Mouse (Mus musculus): ENCODE results near the gene Anks1b. TPM values are rescaled to one million over a fixed set of nuclear protein-coding genes. Genes with fewer than 3 reads are reported as not detected.
"Not testable (repeated sequence)": the region's sequence is repeated elsewhere in the genome, so short reads cannot be mapped to it uniquely, and the experiment has no call there.

The Anks1b gene
- total and polyA plus RNA-seq, 3 experiments: 0.11 TPM; not detected in 2

- Histone ChIP-seq H3K4me1 (ENCODE audit: insufficient read depth, low read depth, low read length) (no peaks in the 10 kb centered on the region), H3K4me3 (ENCODE audit: low read depth, low read length) (no peak overlapping the region), H3K9me3 (replicated peaks) (peaks cover 16% of the 10 kb centered on the region), H3K36me3 (replicated peaks) (no peaks in the 10 kb centered on the region), H3K27me3 (ENCODE audit: insufficient read depth, low read length) (no peaks in the 10 kb centered on the region)
- no peak for TF ChIP-seq POLR2AphosphoS5 (IDR thresholded peaks at IDR 0.05; ENCODE audit: insufficient replicate concordance, low read depth, low read length)
- no peak for TF ChIP-seq GATA2 (IDR thresholded peaks at IDR 0.05; ENCODE audit: borderline replicate concordance, low read depth, low read length)
- DNase-seq (ENCODE audit: low spot score): no peak
- ATAC-seq (ENCODE audit: extremely low read depth, insufficient number of reproducible peaks, low FRiP score, poor library complexity, severe bottlenecking): no peak
These were observed 744.5 kb downstream of the Anks1b start for GRCm38 (mm10) chr10:90617664-90618296.

DNA sequence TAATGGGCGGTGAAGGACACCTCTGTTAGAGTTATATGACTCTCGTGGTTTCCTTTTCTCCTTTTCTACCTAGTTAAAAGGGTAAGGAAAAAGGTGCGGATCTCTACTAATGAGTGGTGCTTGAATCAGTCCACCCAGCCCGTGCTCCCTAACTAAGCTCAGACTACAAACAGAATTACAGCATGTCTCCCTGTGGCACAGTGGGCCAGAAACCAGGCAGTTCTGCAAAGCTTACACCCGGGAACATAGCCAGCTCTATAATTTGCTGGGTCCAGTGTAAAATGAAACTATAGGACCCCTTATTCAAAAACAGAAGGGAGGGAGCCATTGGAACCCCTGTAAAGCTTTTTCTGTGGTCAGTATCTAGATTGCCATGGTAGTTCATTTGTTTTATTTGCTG is 754.2 kb downstream of the Anks1b start:
- H3K4me1 ChIP-seq (ENCODE audit: insufficient read depth, low read depth, low read length): no peaks in the 10 kb centered on the region
- H3K4me3 ChIP-seq (ENCODE audit: low read depth, low read length): no peak overlapping the region
- no peak for TF ChIP-seq POLR2AphosphoS5 (IDR thresholded peaks at IDR 0.05; ENCODE audit: insufficient replicate concordance, low read depth, low read length)
- no peak for TF ChIP-seq GATA2 (IDR thresholded peaks at IDR 0.05; ENCODE audit: borderline replicate concordance, low read depth, low read length)
- no peak for TF ChIP-seq GATA1 (IDR thresholded peaks at IDR 0.05; ENCODE audit: borderline replicate concordance, low read length)
- no peak for TF ChIP-seq TAL1 (conservative IDR thresholded peaks at IDR 0.05; ENCODE audit: low read depth, low read length)
- no peak for TF ChIP-seq CTCF (IDR thresholded peaks at IDR 0.05; ENCODE audit: low read depth, low read length)
- H3K27me3 ChIP-seq (ENCODE audit: insufficient read depth, low read length): no peaks in the 10 kb centered on the region
- peaks cover 10% of the 10 kb centered on the region for H3K9me3 ChIP-seq (replicated peaks)
- DNase-seq (ENCODE audit: low spot score) (no peak), ATAC-seq (ENCODE audit: extremely low read depth, insufficient number of reproducible peaks, low FRiP score, poor library complexity, severe bottlenecking) (no peak)
- no peaks in the 10 kb centered on the region for H3K36me3 ChIP-seq (replicated peaks)

DNA sequence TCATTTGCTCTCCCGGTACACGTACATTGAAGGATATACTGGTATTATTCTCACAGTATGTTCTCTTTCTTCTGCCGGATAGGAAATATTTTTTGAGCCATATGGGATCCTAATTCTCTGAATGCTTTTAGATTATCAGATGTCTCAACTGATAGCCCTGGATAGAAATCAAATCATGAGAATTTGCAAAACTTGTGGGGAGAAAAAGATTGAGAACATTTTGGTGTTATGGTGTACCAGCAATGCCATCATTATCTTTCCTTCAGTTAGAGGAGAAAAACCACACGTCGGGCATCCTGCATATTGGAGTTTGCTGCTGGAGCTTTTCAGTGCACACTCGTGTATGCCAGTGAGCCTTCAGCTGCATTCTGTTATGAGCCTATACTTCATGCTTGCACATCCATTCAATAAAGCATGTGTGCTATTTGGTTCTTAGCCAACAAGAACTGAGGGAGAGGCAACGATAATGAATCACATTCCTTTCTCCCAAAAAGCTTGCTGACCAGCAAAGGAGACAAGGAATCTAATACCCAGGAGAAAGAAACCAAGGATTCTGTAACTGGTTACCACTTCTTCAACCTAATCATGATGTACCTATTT is 756.9 kb downstream of the Anks1b start:
- Histone ChIP-seq H3K4me3 (ENCODE audit: low read depth, low read length) (no peak overlapping the region), H3K4me1 (ENCODE audit: insufficient read depth, low read depth, low read length) (no peaks in the 10 kb centered on the region), H3K36me3 (replicated peaks) (no peaks in the 10 kb centered on the region), H3K27me3 (ENCODE audit: insufficient read depth, low read length) (no peaks in the 10 kb centered on the region), H3K9me3 (replicated peaks) (peaks cover 13% of the 10 kb centered on the region)
- TF ChIP-seq TAL1 (conservative IDR thresholded peaks at IDR 0.05; ENCODE audit: low read depth, low read length) (no peak), POLR2AphosphoS5 (IDR thresholded peaks at IDR 0.05; ENCODE audit: insufficient replicate concordance, low read depth, low read length) (no peak), CTCF (IDR thresholded peaks at IDR 0.05; ENCODE audit: low read depth, low read length) (no peak), GATA1 (IDR thresholded peaks at IDR 0.05; ENCODE audit: borderline replicate concordance, low read length) (no peak), GATA2 (IDR thresholded peaks at IDR 0.05; ENCODE audit: borderline replicate concordance, low read depth, low read length) (no peak)
- DNase-seq (ENCODE audit: low spot score): no peak
- no peak for ATAC-seq (ENCODE audit: extremely low read depth, insufficient number of reproducible peaks, low FRiP score, poor library complexity, severe bottlenecking)

GRCm38 (mm10) chr10:90630794-90631193 is 757.5 kb downstream of the Anks1b start:
- H3K4me1 ChIP-seq (ENCODE audit: insufficient read depth, low read depth, low read length); H3K36me3 ChIP-seq (replicated peaks); DNase-seq (ENCODE audit: low spot score); H3K4me3 ChIP-seq (ENCODE audit: low read depth, low read length); ATAC-seq (ENCODE audit: extremely low read depth, insufficient number of reproducible peaks, low FRiP score, poor library complexity, severe bottlenecking); H3K27me3 ChIP-seq (ENCODE audit: insufficient read depth, low read length): not testable (repeated sequence)
- peaks cover 13% of the 10 kb centered on the region for H3K9me3 ChIP-seq (replicated peaks)

DNA sequence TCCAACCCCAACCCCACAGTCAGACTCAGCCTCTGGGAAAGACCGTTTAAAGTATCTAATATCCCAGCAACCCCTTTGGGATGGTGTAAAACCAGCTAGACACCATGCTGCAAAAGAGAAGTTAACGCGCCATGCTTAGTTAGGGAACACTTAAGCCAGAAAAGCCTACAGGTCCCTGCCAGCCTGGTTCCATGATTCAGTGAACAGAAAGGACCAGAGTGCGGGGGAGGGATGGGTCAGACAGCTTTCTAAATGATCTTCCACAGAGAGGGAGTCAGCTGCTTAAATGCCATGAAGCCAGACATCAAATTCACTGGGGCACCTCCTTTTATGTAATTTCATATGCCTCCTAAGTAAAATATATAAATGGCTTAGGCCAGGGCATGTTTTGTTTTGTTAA is 764.0 kb downstream of the Anks1b start:
- Histone ChIP-seq H3K27me3 (ENCODE audit: insufficient read depth, low read length) (no peaks in the 10 kb centered on the region), H3K4me3 (ENCODE audit: low read depth, low read length) (no peak overlapping the region), H3K9me3 (replicated peaks) (peaks cover 16% of the 10 kb centered on the region), H3K4me1 (ENCODE audit: insufficient read depth, low read depth, low read length) (no peaks in the 10 kb centered on the region), H3K36me3 (replicated peaks) (no peaks in the 10 kb centered on the region)
- ATAC-seq (ENCODE audit: extremely low read depth, insufficient number of reproducible peaks, low FRiP score, poor library complexity, severe bottlenecking) (no peak), DNase-seq (ENCODE audit: low spot score) (no peak)
- no peak for TF ChIP-seq POLR2AphosphoS5 (IDR thresholded peaks at IDR 0.05; ENCODE audit: insufficient replicate concordance, low read depth, low read length)
- TF ChIP-seq GATA1 (IDR thresholded peaks at IDR 0.05; ENCODE audit: borderline replicate concordance, low read length): no peak
- TF ChIP-seq GATA2 (IDR thresholded peaks at IDR 0.05; ENCODE audit: borderline replicate concordance, low read depth, low read length): no peak
- TF ChIP-seq CTCF (IDR thresholded peaks at IDR 0.05; ENCODE audit: low read depth, low read length): no peak
- no peak for TF ChIP-seq TAL1 (conservative IDR thresholded peaks at IDR 0.05; ENCODE audit: low read depth, low read length)

GRCm38 (mm10) chr10:90649681-90650080 is 776.4 kb downstream of the Anks1b start:
- ATAC-seq (ENCODE audit: extremely low read depth, insufficient number of reproducible peaks, low FRiP score, poor library complexity, severe bottlenecking): no peak
- Histone ChIP-seq H3K4me1 (ENCODE audit: insufficient read depth, low read depth, low read length) (no peaks in the 10 kb centered on the region), H3K4me3 (ENCODE audit: low read depth, low read length) (no peak overlapping the region), H3K9me3 (replicated peaks) (peaks cover 10% of the 10 kb centered on the region), H3K27me3 (ENCODE audit: insufficient read depth, low read length) (no peaks in the 10 kb centered on the region), H3K36me3 (replicated peaks) (no peaks in the 10 kb centered on the region)
- DNase-seq (ENCODE audit: low spot score): no peak
- TF ChIP-seq TAL1 (conservative IDR thresholded peaks at IDR 0.05; ENCODE audit: low read depth, low read length): no peak

All from G1E (cell line).